Mouse (Mus musculus) heart, postnatal 25 days (tissue): ENCODE measurements around the gene Gstt1. TPM values are rescaled to one million over a fixed set of nuclear protein-coding genes. Genes with fewer than 3 reads are reported as not detected.
"Not testable (repeated sequence)": the region's sequence is repeated elsewhere in the genome, so short reads cannot be mapped to it uniquely, and the experiment has no call there.

ENCODE experiments used
- DNase-seq: peaks from one replicate; pipeline ENCODE4 v3.0.0; 2022; ENCODE audit warnings: low spot score
- intact Hi-C: fragments of 180-260 bp; cut with DNase I; formaldehyde crosslinking; loops from one replicate; pipeline ENCODE4 v1.15.1; 2025
- total RNA-seq, 2 experiments: library from RNA; stranded (reverse); gene quantifications; 2 replicates each; pipeline ENCODE4 v1.2.3; 2021

The Gstt1 gene
- total RNA-seq, 2 experiments from 2014 or later, result 12.2 to 13.4 TPM

GRCm38 (mm10) chr10:75772795-75773664, 25.4 kb downstream of the Gstt1 start, which contains the start of gene Ddt:
TSS of gene Ddt (minus strand) at chr10:75773414.
- DNase-seq, result peak; percentile 64
- intact Hi-C loops, result loop anchor here (5.0 kb wide), 1 partner anchor 59 kb away; no protein-coding TSS in a partner anchor

GRCm38 (mm10) chr10:75767756-75768155, 30.6 kb downstream of the Gstt1 start:
- intact Hi-C loops, DNase-seq: not testable (repeated sequence)

GRCm38 (mm10) chr10:75766856-75767255, 31.5 kb downstream of the Gstt1 start:
- intact Hi-C loops, result no loop called here
- no peak for DNase-seq

GRCm38 (mm10) chr10:75764519-75765473, 33.6 kb downstream of the Gstt1 start:
- intact Hi-C loops, result loop anchor here (5.0 kb wide), 2 partner anchors 88 to 183 kb away; no protein-coding TSS in a partner anchor
- no peak for DNase-seq

GRCm38 (mm10) chr10:75763682-75764518, 34.5 kb downstream of the Gstt1 start, which contains the start of gene Cabin1:
TSS of gene Cabin1 (minus strand) at chr10:75764341.
- peak; percentile 94 for DNase-seq
- intact Hi-C loops, result loop anchor here (5.0 kb wide), 2 partner anchors 88 to 183 kb away; no protein-coding TSS in a partner anchor

GRCm38 (mm10) chr10:75762413-75762812, 36.0 kb downstream of the Gstt1 start:
- no peak for DNase-seq
- intact Hi-C loops, result loop anchor here (5.0 kb wide), 2 partner anchors 90 to 185 kb away; no protein-coding TSS in a partner anchor

GRCm38 (mm10) chr10:75760311-75760710, 38.1 kb downstream of the Gstt1 start:
- intact Hi-C loops, result loop anchor here (5.0 kb wide), 2 partner anchors 92 to 187 kb away; no protein-coding TSS in a partner anchor
- DNase-seq, result no peak

GRCm38 (mm10) chr10:75756719-75757118, 41.7 kb downstream of the Gstt1 start:
- DNase-seq, result no peak
- intact Hi-C loops, result no loop called here

GRCm38 (mm10) chr10:75744017-75744416, 54.4 kb downstream of the Gstt1 start:
- peak; percentile 35 for DNase-seq

GRCm38 (mm10) chr10:75743369-75743768, 55.0 kb downstream of the Gstt1 start:
- intact Hi-C loops, result loop anchor here (5.0 kb wide), 1 partner anchor 89 kb away; no protein-coding TSS in a partner anchor
- DNase-seq, result no peak

More at GRCm38 (mm10) chr10:75744017-75744416, 54.4 kb downstream of the Gstt1 start:
- intact Hi-C loops, result loop anchor here (1.0 to 5.0 kb wide), 3 partner anchors 88 to 207 kb away; no protein-coding TSS in a partner anchor

- no peak for DNase-seq
- intact Hi-C loops, result loop anchor here (5.0 kb wide), 1 partner anchor 91 kb away; no protein-coding TSS in a partner anchor
Measured at GRCm38 (mm10) chr10:75740866-75741265, 57.5 kb downstream of the Gstt1 start.

Other genes with a start within 250 kb of the Gstt1 start
- gene Lrrc75b, start 238.3 kb downstream of the Gstt1 start, total RNA-seq, result 1 to 10 TPM in 1 of 2 experiments, under 1 TPM in 1; 0.67 to 1.6 TPM
- gene Ggt1, start 237.0 kb downstream of the Gstt1 start, total RNA-seq, result not detected
- 1 to 10 TPM; 5.3 to 6.9 TPM for gene Ggt5, start 209.2 kb downstream of the Gstt1 start, total RNA-seq
- 1 to 10 TPM; 1.6 to 2.0 TPM for gene Susd2, start 154.6 kb downstream of the Gstt1 start, total RNA-seq
- 10 to 100 TPM; 19.6 to 22.6 TPM for gene Cabin1, start 34.2 kb downstream of the Gstt1 start, total RNA-seq
- 100 to 1,000 TPM in 1 of 2 experiments, 10 to 100 TPM in 1; 93.7 to 102 TPM for gene Ddt, start 25.2 kb downstream of the Gstt1 start, total RNA-seq
- gene Gm20441, start 17.6 kb downstream of the Gstt1 start, total RNA-seq, result under 1 TPM in 1 of 2 experiments, not detected in 1; 0.44 TPM
- 1 to 10 TPM; 3.1 to 3.3 TPM for gene Gstt3, start 17.2 kb downstream of the Gstt1 start, total RNA-seq
- not detected for gene Gstt4, start 24.0 kb upstream of the Gstt1 start, total RNA-seq
- 10 to 100 TPM in 1 of 2 experiments, 1 to 10 TPM in 1; 9.3 to 10.9 TPM for gene Gstt2, start 38.8 kb upstream of the Gstt1 start, total RNA-seq
- 100 to 1,000 TPM; 202 to 203 TPM for gene Mif, start 61.7 kb upstream of the Gstt1 start, total RNA-seq
- under 1 TPM; 0.26 to 0.78 TPM for gene Derl3, start 94.8 kb upstream of the Gstt1 start, total RNA-seq
- 10 to 100 TPM; 22.8 to 22.9 TPM for gene Smarcb1, start 123.0 kb upstream of the Gstt1 start, total RNA-seq
- 1,000 to 10,000 TPM; 1,761 to 1,834 TPM for gene Chchd10, start 134.5 kb upstream of the Gstt1 start, total RNA-seq
- gene Mmp11, start 137.9 kb upstream of the Gstt1 start, total RNA-seq, result 1 to 10 TPM; 5.0 to 8.1 TPM
- gene Gm867, start 142.1 kb upstream of the Gstt1 start, total RNA-seq, result not detected
- not detected for gene Vpreb3, start 144.5 kb upstream of the Gstt1 start, total RNA-seq
- not detected for gene Gm5134, start 155.9 kb upstream of the Gstt1 start, total RNA-seq
- 1 to 10 TPM; 7.7 to 8.1 TPM for gene Zfp280b, start 234.1 kb upstream of the Gstt1 start, total RNA-seq